Mouse (Mus musculus): ENCODE measurements around the gene Parva. TPM values are rescaled to one million over a fixed set of nuclear protein-coding genes. Genes with fewer than 3 reads are reported as not detected.
A peak's percentile ranks its signal among the peaks of the same experiment; 100 is the strongest.

The Parva gene
- polyA plus RNA-seq, 1 experiment from 2014 or later = 17.4 TPM

- DNase-seq (ENCODE audit: low spot score) (no peak), ATAC-seq (no peak)
- Histone ChIP-seq H3K4me1 (ENCODE audit: control insufficient read depth, insufficient read depth, low read length) (peaks cover 5% of the 10 kb centered on the region; the same call in 1 of the 2 replicates), H3K27me3 (replicated peaks; ENCODE audit: control insufficient read depth, insufficient read depth, low read length) (no peaks in the 10 kb centered on the region), H3K9me3 (replicated peaks; ENCODE audit: control insufficient read depth, low read length) (no peaks in the 10 kb centered on the region), H3K36me3 (ENCODE audit: control insufficient read depth, insufficient read depth, low read length) (no peaks in the 10 kb centered on the region), H3K27ac (ENCODE audit: low read depth, low read length) (no peak overlapping the region), H3K4me2 (ENCODE audit: low read length) (no peak overlapping the region), H3K4me3 (ENCODE audit: low read depth, low read length) (no peak overlapping the region), H3K9ac (ENCODE audit: low read length) (no peak overlapping the region)
- 87% methylated on average over 5 of the region's 5 CpGs for WGBS
Measured at GRCm38 (mm10) chr7:112455566-112456110, 28.3 kb downstream of the Parva start.

GRCm38 (mm10) chr7:112457373-112457772, 30.1 kb downstream of the Parva start:
- Histone ChIP-seq H3K27me3 (replicated peaks; ENCODE audit: control insufficient read depth, insufficient read depth, low read length) (no peaks in the 10 kb centered on the region), H3K9me3 (replicated peaks; ENCODE audit: control insufficient read depth, low read length) (no peaks in the 10 kb centered on the region), H3K36me3 (ENCODE audit: control insufficient read depth, insufficient read depth, low read length) (no peaks in the 10 kb centered on the region), H3K4me3 (ENCODE audit: low read depth, low read length) (no peak overlapping the region), H3K4me1 (ENCODE audit: control insufficient read depth, insufficient read depth, low read length) (peaks cover 5% of the 10 kb centered on the region; the same call in 1 of the 2 replicates), H3K4me2 (ENCODE audit: low read length) (no peak overlapping the region), H3K9ac (ENCODE audit: low read length) (no peak overlapping the region), H3K27ac (ENCODE audit: low read depth, low read length) (no peak overlapping the region)
- no peak for ATAC-seq
- DNase-seq (ENCODE audit: low spot score) = no peak
- 94% methylated on average over 4 of the region's 4 CpGs for WGBS

- DNase-seq (ENCODE audit: low spot score) (no peak), ATAC-seq (no peak)
- no peaks in the 10 kb centered on the region for H3K27me3 ChIP-seq (replicated peaks; ENCODE audit: control insufficient read depth, insufficient read depth, low read length)
- no peak overlapping the region for H3K4me2 ChIP-seq (ENCODE audit: low read length)
- no peak overlapping the region for H3K27ac ChIP-seq (ENCODE audit: low read depth, low read length)
- WGBS = 87% methylated on average over 4 of the region's 4 CpGs
- H3K9me3 ChIP-seq (replicated peaks; ENCODE audit: control insufficient read depth, low read length) = no peaks in the 10 kb centered on the region
- H3K4me3 ChIP-seq (ENCODE audit: low read depth, low read length) = no peak overlapping the region
- H3K4me1 ChIP-seq (ENCODE audit: control insufficient read depth, insufficient read depth, low read length) = peaks cover 5% of the 10 kb centered on the region; the same call in 1 of the 2 replicates
- no peak overlapping the region for H3K9ac ChIP-seq (ENCODE audit: low read length)
- no peaks in the 10 kb centered on the region for H3K36me3 ChIP-seq (ENCODE audit: control insufficient read depth, insufficient read depth, low read length)
Measured at GRCm38 (mm10) chr7:112457920-112458319, 30.6 kb downstream of the Parva start.

GRCm38 (mm10) chr7:112458440-112458839, 31.1 kb downstream of the Parva start:
- 65% methylated on average over 5 of the region's 5 CpGs for WGBS
- ATAC-seq = no peak
- Histone ChIP-seq H3K9ac (ENCODE audit: low read length) (no peak overlapping the region), H3K27ac (ENCODE audit: low read depth, low read length) (no peak overlapping the region), H3K27me3 (replicated peaks; ENCODE audit: control insufficient read depth, insufficient read depth, low read length) (no peaks in the 10 kb centered on the region), H3K4me2 (ENCODE audit: low read length) (no peak overlapping the region), H3K9me3 (replicated peaks; ENCODE audit: control insufficient read depth, low read length) (no peaks in the 10 kb centered on the region), H3K36me3 (ENCODE audit: control insufficient read depth, insufficient read depth, low read length) (no peaks in the 10 kb centered on the region), H3K4me1 (ENCODE audit: control insufficient read depth, insufficient read depth, low read length) (peaks cover 5% of the 10 kb centered on the region; the same call in 1 of the 2 replicates), H3K4me3 (ENCODE audit: low read depth, low read length) (no peak overlapping the region)
- DNase-seq (ENCODE audit: low spot score) = no peak

GRCm38 (mm10) chr7:112463074-112463473, 35.8 kb downstream of the Parva start:
- H3K4me3 ChIP-seq (ENCODE audit: low read depth, low read length) = no peak overlapping the region
- no peaks in the 10 kb centered on the region for H3K27me3 ChIP-seq (replicated peaks; ENCODE audit: control insufficient read depth, insufficient read depth, low read length)
- no peak overlapping the region for H3K27ac ChIP-seq (ENCODE audit: low read depth, low read length)
- DNase-seq (ENCODE audit: low spot score) (no peak), ATAC-seq (no peak)
- WGBS = 16% methylated on average over 2 of the region's 2 CpGs
- no peaks in the 10 kb centered on the region for H3K36me3 ChIP-seq (ENCODE audit: control insufficient read depth, insufficient read depth, low read length)
- H3K4me1 ChIP-seq (ENCODE audit: control insufficient read depth, insufficient read depth, low read length) = peaks cover 7% of the 10 kb centered on the region
- no peak overlapping the region for H3K9ac ChIP-seq (ENCODE audit: low read length)
- no peaks in the 10 kb centered on the region for H3K9me3 ChIP-seq (replicated peaks; ENCODE audit: control insufficient read depth, low read length)
- no peak overlapping the region for H3K4me2 ChIP-seq (ENCODE audit: low read length)

- Histone ChIP-seq H3K4me2 (ENCODE audit: low read length) (no peak overlapping the region), H3K9ac (ENCODE audit: low read length) (no peak overlapping the region), H3K27ac (ENCODE audit: low read depth, low read length) (no peak overlapping the region), H3K36me3 (ENCODE audit: control insufficient read depth, insufficient read depth, low read length) (no peaks in the 10 kb centered on the region), H3K4me3 (ENCODE audit: low read depth, low read length) (no peak overlapping the region), H3K9me3 (replicated peaks; ENCODE audit: control insufficient read depth, low read length) (no peaks in the 10 kb centered on the region), H3K4me1 (ENCODE audit: control insufficient read depth, insufficient read depth, low read length) (peaks cover 7% of the 10 kb centered on the region), H3K27me3 (replicated peaks; ENCODE audit: control insufficient read depth, insufficient read depth, low read length) (no peaks in the 10 kb centered on the region)
- DNase-seq (ENCODE audit: low spot score) (no peak), ATAC-seq (no peak)
- 76% methylated on average over 3 of the region's 3 CpGs for WGBS
Measured at GRCm38 (mm10) chr7:112465920-112466319, 38.6 kb downstream of the Parva start.

GRCm38 (mm10) chr7:112466786-112467185, 39.5 kb downstream of the Parva start:
- Histone ChIP-seq H3K36me3 (ENCODE audit: control insufficient read depth, insufficient read depth, low read length) (no peaks in the 10 kb centered on the region), H3K9ac (ENCODE audit: low read length) (no peak overlapping the region), H3K27ac (ENCODE audit: low read depth, low read length) (no peak overlapping the region), H3K4me2 (ENCODE audit: low read length) (no peak overlapping the region), H3K9me3 (replicated peaks; ENCODE audit: control insufficient read depth, low read length) (no peaks in the 10 kb centered on the region), H3K27me3 (replicated peaks; ENCODE audit: control insufficient read depth, insufficient read depth, low read length) (no peaks in the 10 kb centered on the region), H3K4me1 (ENCODE audit: control insufficient read depth, insufficient read depth, low read length) (peaks cover 10% of the 10 kb centered on the region), H3K4me3 (ENCODE audit: low read depth, low read length) (no peak overlapping the region)
- WGBS = 78% methylated on average over 3 of the region's 3 CpGs
- ATAC-seq = no peak
- DNase-seq (ENCODE audit: low spot score) = no peak

GRCm38 (mm10) chr7:112467687-112468111, 40.4 kb downstream of the Parva start:
- Histone ChIP-seq H3K27ac (ENCODE audit: low read depth, low read length) (peak overlapping the region; percentile 2; the same call in 1 of the 2 replicates), H3K4me3 (ENCODE audit: low read depth, low read length) (no peak overlapping the region), H3K4me1 (ENCODE audit: control insufficient read depth, insufficient read depth, low read length) (peaks cover 10% of the 10 kb centered on the region), H3K9ac (ENCODE audit: low read length) (0 out of 2 replicates have a peak overlapping the region, but pooled peaks have one; percentile 1), H3K36me3 (ENCODE audit: control insufficient read depth, insufficient read depth, low read length) (no peaks in the 10 kb centered on the region), H3K4me2 (ENCODE audit: low read length) (no peak overlapping the region), H3K9me3 (replicated peaks; ENCODE audit: control insufficient read depth, low read length) (no peaks in the 10 kb centered on the region), H3K27me3 (replicated peaks; ENCODE audit: control insufficient read depth, insufficient read depth, low read length) (no peaks in the 10 kb centered on the region)
- WGBS = 16% methylated on average over 11 of the region's 11 CpGs
- peak; percentile 81 for ATAC-seq
- DNase-seq (ENCODE audit: low spot score) = peak; percentile 74

- Histone ChIP-seq H3K4me1 (ENCODE audit: control insufficient read depth, insufficient read depth, low read length) (peaks cover 18% of the 10 kb centered on the region), H3K4me2 (ENCODE audit: low read length) (no peak overlapping the region), H3K9me3 (replicated peaks; ENCODE audit: control insufficient read depth, low read length) (no peaks in the 10 kb centered on the region), H3K4me3 (ENCODE audit: low read depth, low read length) (no peak overlapping the region), H3K27me3 (replicated peaks; ENCODE audit: control insufficient read depth, insufficient read depth, low read length) (no peaks in the 10 kb centered on the region), H3K27ac (ENCODE audit: low read depth, low read length) (no peak overlapping the region), H3K9ac (ENCODE audit: low read length) (no peak overlapping the region), H3K36me3 (ENCODE audit: control insufficient read depth, insufficient read depth, low read length) (no peaks in the 10 kb centered on the region)
- 40% methylated on average over 5 of the region's 5 CpGs for WGBS
- DNase-seq (ENCODE audit: low spot score) = peak; percentile 83
- ATAC-seq = peak; percentile 68
Measured at GRCm38 (mm10) chr7:112469817-112470216, 42.5 kb downstream of the Parva start.
